Mouse (Mus musculus) forebrain, embryonic 16.5 days (tissue): ENCODE measurements around the gene Mlf1. TPM values are rescaled to one million over a fixed set of nuclear protein-coding genes. Genes with fewer than 3 reads are reported as not detected.

ENCODE experiments used
- ATAC-seq: fragments of 200-750 bp; cut with Nextera tagmentation; 2 replicates; pipeline ENCODE4 v1.8.0; 2017; ENCODE audit warnings: mild to moderate bottlenecking, moderate library complexity
- H3K27ac ChIP-seq: fragments of 300-500 bp; sonication (generic); 2 replicates; pipeline ENCODE4 v1.5.1; 2014; ENCODE audit warnings: low read length, control low read depth
- H3K27me3 ChIP-seq: fragments of 300-500 bp; sonication (generic); replicated peaks from 2 replicates; pipeline ENCODE4 v1.6.1; 2014; ENCODE audit warnings: low read length; ENCODE audit not compliant: control insufficient read depth, insufficient read depth
- H3K36me3 ChIP-seq: fragments of 300-500 bp; sonication (generic); 2 replicates; pipeline ENCODE4 v1.6.1; 2014; ENCODE audit not compliant: control insufficient read depth, insufficient read depth
- H3K4me1 ChIP-seq: fragments of 300-500 bp; sonication (generic); replicated peaks from 2 replicates; pipeline ENCODE4 v1.6.1; 2014; ENCODE audit warnings: low read length; ENCODE audit not compliant: control insufficient read depth, insufficient read depth
- H3K4me2 ChIP-seq: fragments of 300-500 bp; sonication (generic); 2 replicates; pipeline ENCODE4 v1.6.1; 2014; ENCODE audit warnings: mild to moderate bottlenecking, low read length, control low read depth
- H3K4me3 ChIP-seq: fragments of 300-500 bp; sonication (generic); replicated peaks from 2 replicates; pipeline ENCODE4 v1.5.1; 2014; ENCODE audit warnings: mild to moderate bottlenecking, low read length, control low read depth
- H3K9ac ChIP-seq: fragments of 300-500 bp; sonication (generic); replicated peaks from 2 replicates; pipeline ENCODE4 v1.6.1; 2014; ENCODE audit warnings: low read depth, low read length, control low read depth
- H3K9me3 ChIP-seq: fragments of 300-500 bp; sonication (generic); 2 replicates; pipeline ENCODE4 v1.6.1; 2016; ENCODE audit warnings: low read length; ENCODE audit not compliant: control insufficient read depth
- WGBS: fragments of 180-500 bp; shearing (Covaris S2); extraction: QIAGEN DNeasy Blood & Tissue Kit; methylation state at CpG from one replicate; pipeline ENCODE4 v1.1.7; 2014; 5-methylcytosine and 5-hydroxymethylcytosine counted together
- polyA plus RNA-seq: library from polyadenylated mRNA; unstranded; fragments of >200 nt; fragmentation: Nextera tagmentation; extraction: Ambion mirVana; gene quantifications from 2 replicates; pipeline ENCODE4 v1.2.1, GENCODE M21; 2015

Mlf1 gene
- 14.2 and 14.3 TPM in 2 replicates for polyA plus RNA-seq

GRCm38 (mm10) chr3:67373872-67374271 is at the start of gene Mlf1:
Gene Mlf1, plus strand, starts transcription at chr3:67374097.
- under 1% methylated on average over 35 of the region's 35 CpGs for WGBS
- no peaks in the 10 kb centered on the region for H3K9me3 ChIP-seq

DNA sequence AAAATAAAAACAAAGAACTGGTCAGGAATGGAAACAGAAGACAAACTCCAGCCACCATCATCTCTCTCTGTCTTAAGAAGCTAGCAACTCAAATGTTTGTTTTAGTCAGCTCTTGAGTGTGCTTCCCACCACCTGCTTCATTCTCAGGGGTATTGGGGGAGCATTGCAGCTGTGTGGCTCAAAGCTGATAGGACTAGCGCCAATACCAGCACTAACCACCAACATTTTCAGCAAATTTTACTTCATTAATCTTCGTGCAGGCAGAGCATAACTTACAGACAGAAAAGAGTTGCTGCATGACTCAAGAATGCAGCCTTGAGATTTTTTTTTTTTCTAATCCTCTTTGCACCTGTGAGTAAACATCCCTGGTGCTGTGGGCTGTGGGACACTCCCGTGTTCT is 34.3 kb upstream of the Mlf1 start:
- Histone ChIP-seq H3K27me3 (no peaks in the 10 kb centered on the region), H3K4me3 (no peak overlapping the region), H3K27ac (no peak overlapping the region), H3K4me1 (0 out of 2 replicates have a peak, but pooled peaks cover 2% of the 10 kb centered on the region), H3K9ac (no peak overlapping the region), H3K9me3 (no peaks in the 10 kb centered on the region), H3K36me3 (no peaks in the 10 kb centered on the region), H3K4me2 (no peak overlapping the region)
- 69% methylated on average over 3 of the region's 3 CpGs for WGBS
- ATAC-seq = no peak

More at GRCm38 (mm10) chr3:67373872-67374271, at the start of gene Mlf1:
- Histone ChIP-seq H3K27ac (no peak within 1 kb of the TSS), H3K27me3 (peaks cover 14% of the 10 kb centered on the region), H3K4me3 (peak within 1 kb of the TSS; percentile 55), H3K4me2 (peak within 1 kb of the TSS; percentile 70), H3K4me1 (0 out of 2 replicates have a peak, but pooled peaks cover 2% of the 10 kb centered on the region), H3K36me3 (no peaks in the 10 kb centered on the region), H3K9ac (peak within 1 kb of the TSS; percentile 58)
- ATAC-seq = peak; percentile 100

GRCm38 (mm10) chr3:67340921-67341320 is 33.0 kb upstream of the Mlf1 start:
- Histone ChIP-seq H3K27ac (no peak overlapping the region), H3K4me1 (0 out of 2 replicates have a peak, but pooled peaks cover 2% of the 10 kb centered on the region), H3K27me3 (no peaks in the 10 kb centered on the region), H3K9me3 (no peaks in the 10 kb centered on the region), H3K36me3 (no peaks in the 10 kb centered on the region), H3K4me3 (no peak overlapping the region), H3K9ac (no peak overlapping the region), H3K4me2 (no peak overlapping the region)
- ATAC-seq = peak; percentile 83
- WGBS = 35% methylated on average over 7 of the region's 7 CpGs

DNA sequence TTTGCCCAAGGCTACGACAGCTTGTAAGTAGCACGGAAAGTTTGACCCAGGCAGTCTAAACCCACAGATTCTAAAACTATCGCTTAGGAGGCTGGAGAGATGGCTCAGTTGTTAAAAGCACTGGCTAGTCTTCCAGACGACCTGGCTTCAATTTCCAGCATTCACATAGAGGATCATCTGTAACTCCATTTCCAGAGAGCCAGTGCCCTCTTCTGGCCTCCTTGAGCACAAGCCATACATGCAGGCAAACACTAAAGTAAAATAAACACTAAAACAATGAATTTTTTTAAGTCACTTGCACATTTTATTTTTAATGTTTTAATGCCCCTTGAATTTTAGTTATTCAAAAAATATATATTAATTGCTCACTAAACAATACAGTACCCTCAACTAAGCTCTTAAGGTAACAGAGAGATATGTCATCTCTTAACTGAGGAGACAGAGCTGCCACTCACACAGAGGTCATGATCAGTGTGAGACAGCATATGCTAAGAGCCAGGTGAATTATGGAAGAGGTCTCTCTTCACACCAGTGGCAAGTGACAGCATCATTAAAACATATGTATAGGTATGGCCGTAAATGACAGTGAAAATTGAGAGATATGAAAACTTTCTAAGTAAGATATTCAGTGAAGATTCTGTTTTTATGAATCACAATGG is 30.8 kb upstream of the Mlf1 start:
- H3K4me1 ChIP-seq = peaks cover 7% of the 10 kb centered on the region; the same call in 1 of the 2 replicates
- no peak overlapping the region for H3K9ac ChIP-seq
- no peaks in the 10 kb centered on the region for H3K36me3 ChIP-seq
- H3K9me3 ChIP-seq = no peaks in the 10 kb centered on the region
- no peak overlapping the region for H3K27ac ChIP-seq
- H3K4me2 ChIP-seq = no peak overlapping the region
- no peak for ATAC-seq
- 61% methylated on average over 5 of the region's 5 CpGs for WGBS
- H3K27me3 ChIP-seq = no peaks in the 10 kb centered on the region
- H3K4me3 ChIP-seq = no peak overlapping the region

GRCm38 (mm10) chr3:67344599-67344998 is 29.3 kb upstream of the Mlf1 start:
- Histone ChIP-seq H3K27ac (no peak overlapping the region), H3K4me1 (peaks cover 7% of the 10 kb centered on the region; the same call in 1 of the 2 replicates), H3K27me3 (no peaks in the 10 kb centered on the region), H3K4me2 (no peak overlapping the region), H3K36me3 (no peaks in the 10 kb centered on the region), H3K9ac (no peak overlapping the region), H3K9me3 (no peaks in the 10 kb centered on the region), H3K4me3 (no peak overlapping the region)
- peak; percentile 46; the same call in 1 of the 2 replicates for ATAC-seq
- 7% methylated on average over 2 of the region's 2 CpGs for WGBS

DNA sequence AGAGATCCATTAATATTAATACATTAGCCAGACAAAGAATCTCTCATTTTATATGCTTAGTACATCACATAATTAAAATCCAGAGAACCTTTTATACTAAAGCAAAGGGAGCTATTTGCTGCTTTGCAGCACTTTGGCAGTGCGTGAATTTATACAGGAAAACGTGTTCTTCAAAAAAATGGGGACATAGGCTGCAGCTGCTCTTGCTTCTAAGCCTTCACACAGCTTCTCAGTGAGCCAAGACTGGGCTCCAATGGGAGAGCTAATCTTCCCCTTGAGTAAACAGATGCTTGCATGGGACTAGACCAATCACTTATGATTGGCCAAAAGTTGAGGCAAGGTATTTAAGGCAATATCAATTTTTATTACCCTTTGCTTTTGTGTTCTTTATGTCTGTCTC is 27.2 kb upstream of the Mlf1 start:
- 22% methylated on average over 2 of the region's 2 CpGs for WGBS
- Histone ChIP-seq H3K27me3 (no peaks in the 10 kb centered on the region), H3K4me3 (no peak overlapping the region), H3K9me3 (no peaks in the 10 kb centered on the region), H3K36me3 (no peaks in the 10 kb centered on the region), H3K9ac (no peak overlapping the region), H3K27ac (no peak overlapping the region), H3K4me2 (no peak overlapping the region), H3K4me1 (peaks cover 6% of the 10 kb centered on the region; the same call in 1 of the 2 replicates)
- peak; percentile 66 for ATAC-seq

GRCm38 (mm10) chr3:67351406-67352127 is 22.3 kb upstream of the Mlf1 start:
- 0 out of 2 replicates have a peak, but pooled peaks have one; percentile 8 for ATAC-seq
- WGBS = 57% methylated on average over 12 of the region's 12 CpGs
- Histone ChIP-seq H3K4me1 (peaks cover 7% of the 10 kb centered on the region; the same call in 1 of the 2 replicates), H3K27ac (no peak overlapping the region), H3K4me2 (no peak overlapping the region), H3K27me3 (no peaks in the 10 kb centered on the region), H3K9ac (no peak overlapping the region), H3K36me3 (no peaks in the 10 kb centered on the region), H3K9me3 (no peaks in the 10 kb centered on the region), H3K4me3 (no peak overlapping the region)

- Histone ChIP-seq H3K4me2 (no peak overlapping the region), H3K27ac (no peak overlapping the region), H3K27me3 (no peaks in the 10 kb centered on the region; the same call in 1 of the 2 replicates), H3K9ac (no peak overlapping the region), H3K4me1 (peaks cover 2% of the 10 kb centered on the region; the same call in 1 of the 2 replicates), H3K9me3 (no peaks in the 10 kb centered on the region), H3K36me3 (no peaks in the 10 kb centered on the region), H3K4me3 (no peak overlapping the region)
- ATAC-seq = peak; percentile 69
- 28% methylated on average over 4 of the region's 5 CpGs for WGBS
These were observed 21.7 kb upstream of the Mlf1 start for GRCm38 (mm10) chr3:67352128-67352762.

- no peaks in the 10 kb centered on the region; the same call in 1 of the 2 replicates for H3K27me3 ChIP-seq
- H3K9me3 ChIP-seq = no peaks in the 10 kb centered on the region
- ATAC-seq = peak; percentile 55
- H3K36me3 ChIP-seq = no peaks in the 10 kb centered on the region
- H3K4me1 ChIP-seq = peaks cover 2% of the 10 kb centered on the region; the same call in 1 of the 2 replicates
- 68% methylated on average over 3 of the region's 3 CpGs for WGBS
- no peak overlapping the region for H3K9ac ChIP-seq
- no peak overlapping the region for H3K27ac ChIP-seq
- H3K4me3 ChIP-seq = no peak overlapping the region
- no peak overlapping the region for H3K4me2 ChIP-seq
These were observed 21.1 kb upstream of the Mlf1 start for GRCm38 (mm10) chr3:67352763-67353149.
